Mouse (Mus musculus) cerebellum, adult 9-10 months (tissue): ENCODE data around the gene 1700069L16Rik.

Experiments
- DNase-seq: peaks from one replicate; pipeline ENCODE4 v3.0.0; 2022

1700069L16Rik gene

DNA sequence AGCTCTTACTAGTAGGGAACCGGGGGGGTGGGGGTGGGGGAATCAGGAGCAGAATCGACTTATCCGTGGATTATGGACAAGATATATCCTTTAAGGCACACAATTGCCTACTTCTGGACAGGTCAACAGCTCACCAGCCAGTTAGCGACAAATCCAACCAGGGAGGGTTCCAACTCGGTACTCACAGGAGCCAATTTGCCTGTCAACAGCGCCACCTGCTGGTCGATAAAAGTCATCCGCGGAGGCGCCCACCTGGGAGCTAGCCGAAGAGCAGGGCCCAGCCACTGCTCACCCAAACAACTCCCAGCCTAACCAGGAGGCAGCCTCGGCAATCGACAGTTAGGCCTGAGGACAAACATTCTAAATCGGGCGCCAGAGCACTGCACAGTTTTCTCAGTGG is at the start of gene 1700069L16Rik:
Gene 1700069L16Rik (minus strand): TSS at position 327 of the 400 bp plus-strand sequence.
- DNase-seq: peak; percentile 98

DNA sequence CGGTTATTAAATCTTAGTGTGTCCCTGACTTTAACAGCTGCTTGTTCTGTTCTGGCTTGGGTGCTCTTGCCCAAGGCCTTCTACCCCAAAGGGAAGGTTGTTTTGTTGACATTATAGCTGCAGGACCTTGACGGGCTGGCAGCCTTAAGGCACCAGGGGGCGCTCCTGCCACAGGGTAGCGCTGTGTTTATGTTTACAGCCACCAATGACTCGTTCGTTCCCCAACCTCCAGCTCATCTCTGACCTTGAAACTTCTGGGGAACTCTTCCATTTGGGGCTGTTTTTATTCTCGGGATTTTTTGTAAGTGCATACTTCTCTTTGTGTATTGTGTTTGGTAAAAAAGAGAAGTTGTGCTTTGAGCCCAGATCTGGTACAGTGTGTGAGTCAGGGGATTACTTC is 49.1 kb upstream of the 1700069L16Rik start:
- peak; percentile 85 for DNase-seq

DNA sequence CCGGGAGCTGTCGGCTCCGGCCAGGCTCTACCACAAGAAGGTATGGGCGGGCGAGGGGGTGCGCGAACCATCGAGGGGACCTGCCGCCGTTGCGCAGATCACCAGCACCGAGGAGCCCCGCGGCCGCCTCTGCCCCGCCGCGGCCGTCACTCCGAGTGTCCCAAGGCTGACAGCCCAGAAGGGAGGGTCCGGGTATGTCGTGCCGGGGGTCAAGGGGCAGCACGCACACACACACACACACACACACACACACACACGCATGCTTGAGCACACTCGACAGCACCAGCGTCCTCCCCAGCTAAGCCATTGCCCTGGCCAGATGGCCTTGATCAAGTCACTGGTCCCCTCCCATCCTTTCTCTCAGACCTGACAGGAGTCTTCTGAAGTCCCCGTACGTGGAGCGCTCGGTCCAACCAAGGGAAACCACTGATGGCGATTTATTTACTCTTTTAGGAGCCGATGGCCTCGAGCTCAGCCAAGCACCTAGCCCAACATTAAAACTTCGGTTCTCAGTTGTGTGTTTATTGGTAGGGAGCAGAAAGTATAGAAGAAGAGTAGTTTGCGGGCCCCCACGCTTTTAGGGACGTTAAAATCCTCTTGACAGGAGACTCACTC is 48.4 kb upstream of the 1700069L16Rik start:
- peak; percentile 54 for DNase-seq

DNA sequence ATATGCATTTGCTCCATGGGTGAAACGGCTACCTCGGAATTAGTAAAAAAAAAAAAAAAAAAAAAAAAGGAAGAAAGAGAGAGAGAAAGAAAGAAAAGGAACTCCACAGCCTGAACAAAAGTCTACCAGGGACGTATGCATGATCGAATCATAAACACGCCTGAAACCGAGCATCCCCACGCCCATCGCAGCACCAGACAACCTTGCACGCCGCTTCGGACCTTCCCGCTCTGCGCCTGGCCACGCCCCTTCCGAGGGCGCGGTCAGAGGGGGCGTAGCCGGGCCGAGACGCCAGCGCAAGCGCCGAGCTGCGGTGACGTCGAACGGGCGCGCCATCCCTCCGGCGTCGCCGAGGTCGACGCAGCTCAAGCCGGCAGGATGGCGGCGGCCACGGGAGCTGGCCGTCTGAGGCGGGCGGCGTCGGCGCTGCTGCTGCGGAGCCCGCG is 47.9 kb upstream of the 1700069L16Rik start, which contains the start of the genes Sart3 and Iscu:
Gene Sart3 (minus strand): TSS at position 61 of the 446 bp plus-strand sequence.
Gene Iscu (plus strand): TSS at position 299 of the 446 bp plus-strand sequence.
- peak; percentile 92 for DNase-seq

DNA sequence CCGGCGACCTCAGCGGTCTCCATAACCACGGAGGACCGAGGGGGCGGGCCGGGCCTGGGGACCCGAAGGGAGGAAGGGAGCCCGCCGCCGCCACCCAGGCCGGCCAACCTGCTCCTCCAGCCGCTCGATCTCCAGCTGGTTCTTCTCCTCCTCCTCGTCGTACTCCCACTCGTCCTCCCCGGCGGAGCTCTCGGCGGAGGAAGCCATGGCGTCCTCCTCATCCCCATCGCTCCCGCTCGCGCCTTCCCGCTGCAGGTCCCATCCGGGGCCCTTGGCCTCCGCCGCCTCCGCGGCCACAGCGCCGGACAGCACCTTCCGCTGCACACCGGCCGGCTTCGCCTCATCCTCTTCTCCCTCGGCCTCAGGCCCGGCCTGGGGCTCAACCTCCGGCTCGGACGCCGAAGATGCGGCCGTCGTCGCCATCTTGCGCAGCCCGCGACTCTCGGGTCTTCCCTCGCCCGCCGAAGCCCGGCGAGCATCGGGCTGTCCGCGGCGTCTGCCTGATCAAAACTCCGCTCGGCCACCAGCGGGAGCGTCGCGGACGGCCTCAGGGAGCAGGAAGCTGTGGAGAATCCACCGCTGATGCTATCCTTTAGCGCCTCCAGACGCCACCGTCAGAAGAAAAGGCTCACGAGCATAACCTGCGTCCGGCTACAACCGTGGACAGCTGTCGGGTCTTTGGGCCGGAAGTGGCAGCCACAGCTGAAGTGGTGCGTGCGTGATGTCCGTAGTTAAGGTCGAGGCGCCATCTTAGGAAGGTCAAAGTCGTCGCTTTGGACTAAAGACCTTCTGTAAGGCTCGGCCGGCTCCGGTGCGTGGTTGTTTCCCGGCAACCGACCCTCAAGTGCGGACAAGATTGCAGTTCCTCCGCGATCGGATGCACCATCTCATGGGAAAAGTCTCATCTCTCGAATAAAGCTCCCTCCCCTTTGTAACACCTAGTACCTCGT is 46.9 kb upstream of the 1700069L16Rik start:
- peak; percentile 90 for DNase-seq

DNA sequence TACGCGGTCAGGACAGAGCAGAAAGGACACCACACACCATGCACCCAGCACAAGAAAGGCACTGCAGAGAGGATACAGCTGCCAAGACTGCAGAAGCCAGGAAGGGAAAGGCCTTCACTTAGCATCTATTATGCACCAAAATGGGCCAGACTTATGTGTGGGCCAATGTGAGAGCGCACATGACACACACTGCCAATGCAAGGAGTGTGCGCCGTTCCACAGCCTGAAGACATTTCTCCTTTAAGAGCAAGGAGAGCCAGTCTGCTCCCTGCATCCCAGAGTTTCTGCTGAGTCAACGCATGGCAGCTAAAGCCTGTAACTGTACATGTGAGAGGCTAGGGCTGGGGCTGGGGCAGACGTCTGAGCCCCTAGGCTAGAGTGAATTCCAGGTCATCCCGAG is 44.2 kb upstream of the 1700069L16Rik start:
- DNase-seq: no peak

DNA sequence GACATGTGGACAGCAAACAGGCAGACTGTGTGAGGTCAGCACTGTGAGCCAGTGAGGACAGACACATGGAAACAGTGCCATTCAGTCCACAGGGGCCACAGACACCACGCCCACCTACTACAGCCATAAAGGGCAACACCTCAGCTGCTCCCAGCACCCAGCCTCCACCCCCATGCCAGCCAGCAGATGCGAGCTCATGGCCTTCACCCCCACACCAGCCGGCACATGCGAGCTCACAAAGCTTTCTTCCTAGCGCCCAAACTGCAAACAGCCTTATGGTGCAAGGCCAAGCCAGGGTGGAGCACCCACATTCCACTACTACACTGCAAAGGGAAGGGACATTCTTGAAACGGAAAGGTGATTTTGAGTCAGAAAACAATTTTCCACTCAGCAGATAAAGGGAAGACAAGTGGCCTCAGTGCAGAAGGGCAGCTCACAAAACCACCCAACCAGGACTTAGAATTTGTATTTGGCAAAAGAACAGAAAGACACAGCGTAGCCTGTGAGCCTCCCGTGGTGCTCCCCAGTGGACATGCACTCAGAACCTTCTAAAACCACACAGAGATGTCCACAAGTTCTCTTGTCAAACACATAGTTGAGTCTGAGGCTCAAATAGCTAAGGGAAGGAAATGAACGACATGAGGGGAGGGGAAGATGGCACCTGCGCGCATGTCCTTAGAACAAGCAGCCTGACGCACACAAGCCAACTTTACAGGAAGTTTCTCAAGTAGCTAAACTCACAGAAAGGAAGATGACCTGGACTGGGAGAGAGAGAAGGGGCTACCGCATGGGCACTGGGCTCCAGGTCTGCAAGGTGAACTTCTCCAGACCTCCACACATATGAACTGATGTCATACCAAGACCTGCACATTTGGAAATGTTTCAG is 41.3 kb upstream of the 1700069L16Rik start:
- no peak for DNase-seq

DNA sequence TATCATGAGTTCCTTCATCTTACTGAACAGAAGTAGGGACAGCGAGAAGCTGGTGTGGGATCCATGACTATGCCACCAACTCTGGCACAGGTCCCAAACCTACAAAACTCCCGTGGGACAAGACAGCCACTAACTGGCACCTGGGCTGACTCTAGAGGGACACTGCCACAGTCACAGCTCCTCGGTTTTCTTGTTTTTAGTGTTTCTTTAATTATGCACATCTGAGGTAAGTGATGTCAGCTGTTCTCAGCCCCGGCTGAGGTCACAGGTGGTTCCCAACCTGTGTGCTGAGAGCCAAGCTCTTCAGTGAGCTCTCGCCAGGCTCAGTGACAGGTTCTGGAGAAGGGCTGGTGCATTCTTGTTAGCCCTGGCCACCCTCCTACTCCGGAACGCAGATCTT is 39.9 kb upstream of the 1700069L16Rik start:
- DNase-seq: no peak

DNA sequence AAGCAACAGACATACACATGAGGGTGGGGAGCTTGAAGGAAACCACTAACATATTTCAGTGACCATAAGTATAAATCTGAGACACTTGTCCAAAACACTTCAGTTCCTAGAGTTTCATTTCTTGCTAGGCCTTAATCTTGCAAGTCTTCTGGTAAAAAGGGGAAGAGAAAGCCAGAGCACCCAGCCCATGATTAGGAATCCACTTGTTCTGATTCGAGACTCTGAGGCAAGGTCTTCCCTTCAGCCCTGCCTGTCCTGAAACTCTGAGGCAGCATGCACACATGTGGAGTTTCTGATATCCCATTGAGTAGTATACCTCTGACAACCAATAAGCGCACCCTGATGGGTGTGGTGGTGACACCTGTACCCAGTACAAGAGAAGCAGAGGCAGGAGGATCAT is 37.0 kb upstream of the 1700069L16Rik start:
- no peak for DNase-seq

DNA sequence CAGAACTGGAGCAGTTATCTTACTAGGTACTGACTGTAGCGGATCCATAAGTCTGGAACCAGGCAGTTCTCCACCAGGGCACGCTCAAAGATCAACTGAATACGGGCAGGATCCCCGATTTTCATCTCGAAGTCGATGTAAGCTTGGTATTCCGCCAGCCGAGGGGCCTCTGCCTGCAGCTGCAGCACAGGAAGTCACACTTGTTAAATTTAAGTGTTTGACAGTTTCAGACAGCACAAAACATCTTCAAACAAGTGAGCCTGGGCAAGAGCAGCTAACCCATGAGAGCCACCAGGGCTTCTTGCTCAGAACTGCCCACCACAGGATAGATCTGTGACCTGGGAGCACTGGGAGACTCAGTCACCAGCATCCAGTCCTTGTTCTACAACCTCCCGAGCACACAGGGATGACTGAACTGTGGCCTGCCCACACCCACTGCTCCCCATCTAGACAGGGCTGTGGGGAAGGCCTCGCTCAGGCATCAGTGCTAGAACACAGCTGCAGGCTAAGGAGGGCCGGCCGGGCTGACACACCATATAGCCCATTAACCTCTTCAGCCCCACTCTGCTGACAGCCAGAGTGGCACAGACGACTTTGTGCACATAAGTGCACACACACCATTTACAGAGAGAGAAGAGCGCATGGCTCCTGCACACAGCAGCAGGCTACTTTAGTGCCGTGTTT is 30.9 kb upstream of the 1700069L16Rik start:
- DNase-seq: no peak

DNA sequence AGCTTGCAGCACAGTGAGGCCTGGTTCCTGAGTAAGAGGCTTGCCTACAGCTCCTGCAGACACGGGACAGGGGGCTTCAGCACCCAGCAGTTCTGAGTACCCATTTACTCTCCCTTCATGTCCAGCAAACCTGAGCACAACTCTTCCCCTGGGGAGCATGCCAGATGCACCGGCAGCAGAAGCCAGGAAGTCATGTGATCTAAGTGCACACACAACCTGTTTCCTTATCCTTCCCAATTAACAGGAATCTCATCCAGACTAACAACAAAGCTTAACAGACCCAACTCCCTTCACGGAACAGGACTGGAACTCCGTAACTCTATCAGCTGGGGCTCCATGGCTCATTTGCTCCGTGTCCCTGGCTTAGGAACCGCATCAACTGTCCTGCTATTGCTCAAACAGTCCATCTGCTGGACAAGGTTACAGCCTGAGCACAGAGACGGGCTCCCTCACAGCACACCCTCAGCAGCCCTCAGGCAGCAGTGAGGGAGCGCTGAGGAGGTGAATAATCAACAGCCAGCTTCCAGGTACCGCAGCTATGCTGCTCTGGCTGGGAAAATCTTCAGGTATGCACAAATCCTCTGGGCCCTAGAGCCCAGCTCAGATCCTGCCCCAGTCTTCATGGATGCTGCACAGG is 27.1 kb upstream of the 1700069L16Rik start:
- peak; percentile 57 for DNase-seq

DNA sequence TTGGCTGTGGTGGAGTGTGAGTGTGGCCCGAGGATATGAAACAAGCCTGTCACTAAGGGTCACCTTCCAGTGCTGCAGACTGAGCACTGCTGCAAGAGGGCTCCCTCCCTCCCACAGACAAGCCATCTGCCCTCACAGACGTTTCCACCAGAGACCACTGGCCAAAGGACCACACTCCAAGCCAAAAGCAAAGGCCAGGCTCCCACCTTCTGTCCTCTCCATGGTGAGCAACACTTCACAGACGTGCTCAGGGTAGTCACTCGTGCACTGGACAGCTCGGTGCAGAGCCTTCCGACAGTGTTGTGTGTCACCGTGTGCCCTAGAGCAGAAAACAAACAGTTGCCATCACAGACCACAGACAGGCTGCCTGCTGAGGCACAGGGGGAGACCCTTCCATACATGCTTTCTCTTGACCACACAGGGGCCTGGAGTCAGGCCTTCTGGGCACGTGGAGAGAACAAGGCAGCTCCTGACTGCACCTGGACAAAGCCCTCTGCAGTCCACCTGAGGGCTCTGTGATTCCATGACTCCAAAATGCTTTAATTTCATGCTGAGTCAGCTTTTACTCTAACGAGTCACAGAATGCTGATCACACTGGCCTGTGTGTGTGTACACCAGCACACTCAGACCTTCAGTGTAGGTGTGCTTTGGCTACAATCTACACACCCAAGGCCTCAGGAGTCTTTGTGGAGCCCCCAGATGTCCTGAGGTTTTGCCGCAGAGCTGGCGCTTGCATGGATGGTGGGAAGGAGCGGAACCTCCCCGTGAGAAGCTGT is 24.2 kb upstream of the 1700069L16Rik start:
- no peak for DNase-seq

DNA sequence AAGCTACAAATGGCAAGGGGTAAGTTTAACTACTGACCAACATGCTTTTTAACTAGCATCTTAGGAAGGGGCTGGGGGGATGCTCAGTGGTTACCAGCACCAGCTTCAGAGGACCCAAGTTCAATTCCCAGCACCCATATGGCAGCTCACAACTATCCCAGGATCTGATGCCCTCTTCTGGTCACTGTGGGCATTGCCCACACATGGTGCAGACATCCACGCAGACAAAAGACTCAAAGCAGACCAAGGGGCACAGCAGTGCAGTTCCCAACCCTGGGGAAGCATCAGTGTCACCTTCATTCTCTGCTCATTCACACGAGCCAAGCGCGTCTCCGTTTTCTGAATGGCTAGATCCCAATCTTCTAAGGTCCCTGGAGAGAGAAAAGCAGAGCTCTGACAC is 23.1 kb upstream of the 1700069L16Rik start:
- DNase-seq: no peak

DNA sequence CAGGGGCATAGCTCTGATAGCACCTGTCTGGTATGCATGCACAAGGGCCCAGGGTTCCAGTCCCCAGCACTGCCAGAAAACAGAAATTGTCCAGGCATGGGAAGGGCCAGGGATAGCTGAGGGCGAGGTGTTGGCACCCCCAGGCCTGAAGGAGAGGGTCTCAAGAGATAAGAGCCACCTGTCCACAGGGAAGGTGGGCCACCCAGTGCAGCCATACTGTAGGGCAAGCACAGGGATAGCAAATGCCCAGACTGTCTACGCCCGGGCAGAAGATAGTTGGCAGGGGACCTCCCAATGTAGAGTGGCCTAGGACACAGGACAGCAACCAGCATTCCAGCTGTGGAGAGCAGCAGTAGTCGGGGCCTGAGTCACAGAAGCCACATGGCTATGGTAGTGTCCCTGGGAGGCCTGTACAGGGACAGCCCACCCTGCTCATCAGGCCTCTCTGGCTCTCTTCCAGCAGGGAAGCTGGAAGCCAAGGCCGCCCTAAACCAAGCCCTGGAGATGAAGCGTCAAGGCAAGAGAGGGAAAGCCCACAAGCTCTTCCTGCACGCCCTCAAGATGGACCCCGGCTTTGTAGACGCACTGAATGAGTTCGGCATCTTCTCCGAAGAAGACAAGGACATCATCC is 13.2 kb upstream of the 1700069L16Rik start:
- DNase-seq: peak; percentile 48

DNA sequence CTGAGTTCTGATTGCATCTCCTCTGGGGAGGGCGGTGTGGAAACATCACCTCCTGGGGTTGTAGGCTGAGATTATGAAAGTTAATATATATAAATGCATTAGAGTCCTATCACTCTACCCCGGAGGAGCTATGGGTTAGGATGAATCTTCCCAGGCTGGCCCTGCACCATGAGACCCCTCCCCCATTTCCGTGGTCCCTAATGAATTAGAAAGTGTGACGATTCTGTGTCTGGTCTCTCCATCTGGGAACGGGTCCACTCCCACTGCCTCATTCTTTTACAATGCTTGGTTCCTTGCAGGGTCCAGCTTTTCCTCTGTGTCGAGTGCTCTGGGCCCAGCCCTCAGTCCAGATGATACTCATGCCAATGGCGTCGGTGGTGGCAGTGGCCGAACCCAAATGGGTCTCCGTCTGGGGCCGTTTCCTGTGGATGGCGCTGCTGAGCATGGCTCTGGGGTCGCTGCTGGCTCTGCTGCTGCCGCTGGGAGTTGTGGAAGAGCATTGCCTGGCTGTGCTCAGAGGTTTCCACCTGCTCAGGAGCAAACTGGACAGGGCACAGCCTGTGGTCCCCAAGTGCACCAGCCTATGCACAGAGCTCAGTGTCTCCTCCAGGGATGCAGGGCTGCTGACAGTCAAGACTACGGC is 12.1 kb upstream of the 1700069L16Rik start:
- DNase-seq: peak; percentile 66

DNA sequence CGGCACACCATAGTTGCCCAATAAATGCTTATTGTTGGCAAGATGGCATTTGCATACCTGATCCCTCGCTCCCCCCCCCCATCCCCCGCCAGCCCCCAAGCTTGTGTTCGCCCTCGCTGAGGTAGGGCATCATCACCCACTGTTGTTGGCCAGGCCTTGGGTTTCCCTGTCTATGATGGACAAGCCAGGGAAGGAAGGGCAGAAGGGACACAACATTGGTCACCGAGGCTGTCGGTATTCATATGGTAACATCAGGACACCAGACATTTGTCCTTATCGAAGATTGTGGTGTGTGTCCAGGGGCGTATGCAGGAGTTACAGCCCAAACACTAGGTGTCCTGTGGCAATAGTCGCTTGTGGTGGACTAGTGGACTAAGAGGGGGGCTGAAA is 11.5 kb upstream of the 1700069L16Rik start:
- peak; percentile 62 for DNase-seq

DNA sequence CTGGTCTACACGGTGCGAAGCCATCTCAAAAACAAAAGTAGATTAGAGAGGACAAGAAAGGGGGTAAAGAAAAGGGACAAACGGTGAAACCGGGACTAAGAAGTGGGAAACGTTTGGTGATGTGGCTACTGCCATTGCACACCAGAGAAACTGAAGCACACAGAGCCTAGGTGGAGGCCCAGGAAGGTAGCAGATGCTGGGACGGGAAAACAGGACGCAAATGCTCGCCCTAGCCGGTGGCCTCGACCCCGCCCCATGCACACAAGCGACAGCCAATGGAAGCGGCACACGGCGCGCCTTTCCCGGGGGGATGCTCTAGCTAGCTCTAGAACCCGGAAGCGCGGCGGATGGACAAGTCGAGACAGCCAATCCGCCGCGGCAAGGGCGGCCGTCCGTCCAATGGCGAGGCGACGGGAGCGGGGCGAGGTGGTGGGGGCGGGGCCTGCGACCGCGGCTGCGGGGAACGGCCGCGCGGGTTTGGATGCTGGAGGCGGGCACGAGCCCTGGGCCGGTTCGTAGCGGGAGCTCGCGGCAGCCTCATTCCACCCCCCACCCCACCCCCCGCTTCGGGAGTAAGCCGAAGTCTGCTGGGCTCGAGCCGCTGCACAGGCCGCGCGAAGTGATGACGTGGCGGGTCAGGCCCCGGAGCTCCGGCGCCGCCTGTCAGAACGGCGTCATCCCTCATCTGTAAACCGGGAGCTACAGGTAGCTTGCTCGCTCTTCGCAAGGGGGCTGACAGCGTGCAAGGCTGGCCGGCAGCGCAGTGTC is 11.0 kb upstream of the 1700069L16Rik start, which contains the start of gene Ficd:
Gene Ficd (plus strand): TSS at position 459 of the 768 bp plus-strand sequence.
- peak; percentile 90 for DNase-seq

DNA sequence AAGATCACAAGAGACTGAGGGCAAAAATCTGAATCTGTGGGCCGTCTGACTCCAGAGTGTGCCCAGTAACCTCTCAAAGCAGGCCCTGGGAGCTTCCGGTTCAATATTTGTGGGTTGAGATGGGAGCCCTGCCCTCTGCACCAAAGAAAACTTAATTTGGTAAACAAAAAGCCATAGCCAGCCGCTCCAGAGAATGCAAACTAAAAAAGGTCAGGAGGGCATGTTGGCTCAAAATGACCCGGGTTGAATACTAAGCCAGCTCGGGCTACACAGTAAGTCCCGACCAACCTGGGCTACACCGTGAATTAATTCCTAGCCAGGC is 10.4 kb upstream of the 1700069L16Rik start:
- no peak for DNase-seq

DNA sequence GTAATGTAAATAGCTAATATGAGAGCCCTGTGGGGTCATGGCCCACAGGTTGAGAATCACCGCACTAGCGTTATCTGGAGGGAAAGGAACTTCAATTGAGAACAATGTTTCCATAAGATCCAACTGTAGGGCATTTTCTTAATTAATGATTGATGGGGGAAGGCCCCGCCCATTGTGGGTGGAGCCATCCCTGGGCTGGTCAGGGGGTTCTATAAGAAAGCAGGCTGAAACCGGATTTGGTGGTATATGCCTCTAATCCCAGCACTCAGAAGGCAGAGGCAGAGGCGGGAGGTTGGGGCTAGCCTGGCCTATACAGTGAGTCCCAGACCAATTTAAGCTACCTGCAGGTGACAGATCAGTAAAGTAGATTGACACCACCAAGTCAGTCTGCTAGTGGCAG is 9.8 kb upstream of the 1700069L16Rik start:
- DNase-seq: peak; percentile 59
